Mouse (Mus musculus): ENCODE data around the gene Fndc8.
"Not testable (repeated sequence)": the region's sequence is repeated elsewhere in the genome, so short reads cannot be mapped to it uniquely, and the experiment has no call there.

Fndc8 gene

DNA sequence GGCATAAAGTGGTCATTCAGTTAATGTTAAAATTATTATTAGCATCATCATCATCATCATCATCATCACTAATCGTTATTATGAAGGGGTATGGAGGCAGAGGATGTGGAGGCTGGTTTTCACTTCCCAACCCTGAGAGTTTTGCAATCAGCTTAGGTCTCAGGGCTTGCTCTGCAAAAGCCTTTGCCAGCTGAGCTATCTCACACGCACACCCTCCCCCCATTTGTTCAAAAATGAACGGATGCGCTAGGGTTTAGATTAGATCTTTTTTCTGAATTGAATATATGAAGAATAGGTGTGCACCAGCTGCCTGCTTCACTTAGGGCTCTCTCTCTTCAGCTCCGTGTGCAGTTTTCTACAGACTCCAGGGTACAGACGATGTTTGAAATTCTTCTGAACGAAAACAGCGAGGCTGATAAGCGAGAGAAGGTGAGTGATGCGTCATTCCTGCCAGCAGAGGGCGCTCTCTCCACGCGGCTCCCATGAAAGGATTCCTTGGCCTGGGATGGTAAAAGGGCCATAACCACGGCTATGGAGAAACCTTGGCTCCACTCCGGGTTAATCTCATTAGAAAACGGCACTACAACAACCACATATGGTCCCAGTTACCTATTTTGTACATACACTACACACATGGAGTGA lies 22.9 kb downstream of the Fndc8 start:
- peak; percentile 29 to 78 for DNase-seq

DNA sequence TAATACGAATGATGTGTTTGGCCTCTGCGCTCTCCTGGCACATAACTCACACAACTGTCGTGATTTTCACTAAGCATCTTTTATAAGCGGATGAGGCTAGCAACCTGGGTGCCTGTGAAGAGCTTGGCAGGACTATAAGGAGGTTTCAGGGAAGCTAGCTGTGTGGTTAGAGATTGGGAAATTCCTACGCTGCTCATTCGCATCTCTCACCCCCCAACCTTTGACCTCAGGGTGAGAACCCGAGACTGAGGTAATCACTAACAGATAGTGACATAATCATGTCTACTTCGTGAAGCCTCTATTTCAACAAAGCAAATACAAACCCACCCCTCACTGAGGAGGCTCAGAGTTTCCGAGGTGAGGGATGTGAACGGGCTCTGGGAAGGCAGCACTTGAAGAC lies 28.8 kb downstream of the Fndc8 start:
- DNase-seq: no peak

- DNase-seq: no peak
Measured at GRCm38 (mm10) chr11:82921691-82922090, 29.8 kb downstream of the Fndc8 start.

DNA sequence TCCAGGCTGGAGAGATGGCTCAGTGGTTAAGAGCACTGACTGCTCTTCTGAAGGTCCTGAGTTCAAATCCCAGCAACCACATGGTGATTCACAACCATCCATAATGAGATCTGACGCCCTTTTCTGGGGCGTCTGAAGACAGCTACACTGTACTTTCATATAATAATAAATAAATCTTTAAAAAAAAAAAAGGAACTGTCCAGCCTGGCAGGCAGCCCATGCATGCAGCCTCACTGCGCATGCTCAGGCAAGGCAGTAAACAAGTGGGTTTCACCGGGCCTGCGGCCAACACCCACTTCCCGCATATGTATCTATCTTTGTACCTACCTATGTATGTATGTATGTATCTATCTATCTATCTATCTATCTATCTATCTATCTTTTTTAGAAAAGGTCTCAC lies 32.0 kb downstream of the Fndc8 start:
- not testable (repeated sequence) for DNase-seq

GRCm38 (mm10) chr11:82928897-82929632 lies 37.1 kb downstream of the Fndc8 start:
- DNase-seq: no peak

- no peak for DNase-seq
Measured at GRCm38 (mm10) chr11:82929633-82929950, 37.7 kb downstream of the Fndc8 start.

GRCm38 (mm10) chr11:82930391-82930955 lies 38.5 kb downstream of the Fndc8 start:
- not testable (repeated sequence) for DNase-seq

DNA sequence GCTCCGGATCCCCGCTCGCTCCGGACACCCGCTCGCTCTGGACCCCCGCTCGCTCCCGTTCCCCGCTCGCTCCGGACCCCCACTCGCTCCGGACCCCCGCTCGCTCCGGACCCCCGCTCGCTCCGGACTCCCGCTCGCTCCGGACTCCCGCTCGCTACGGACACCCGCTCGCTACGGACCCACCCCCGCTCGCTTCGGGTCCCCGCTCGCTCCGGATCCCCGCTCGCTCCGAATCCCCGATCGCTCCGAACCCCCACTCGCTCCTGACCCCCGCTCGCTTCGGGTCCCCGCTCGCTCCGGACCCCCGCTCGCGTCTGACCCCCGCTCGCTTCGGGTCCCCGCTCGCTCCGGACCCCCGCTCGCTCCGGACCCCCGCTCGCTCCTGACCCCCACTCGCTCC lies 39.2 kb downstream of the Fndc8 start:
- not testable (repeated sequence) for DNase-seq

GRCm38 (mm10) chr11:82931671-82932450 lies 39.9 kb downstream of the Fndc8 start:
- DNase-seq: not testable (repeated sequence)

DNA sequence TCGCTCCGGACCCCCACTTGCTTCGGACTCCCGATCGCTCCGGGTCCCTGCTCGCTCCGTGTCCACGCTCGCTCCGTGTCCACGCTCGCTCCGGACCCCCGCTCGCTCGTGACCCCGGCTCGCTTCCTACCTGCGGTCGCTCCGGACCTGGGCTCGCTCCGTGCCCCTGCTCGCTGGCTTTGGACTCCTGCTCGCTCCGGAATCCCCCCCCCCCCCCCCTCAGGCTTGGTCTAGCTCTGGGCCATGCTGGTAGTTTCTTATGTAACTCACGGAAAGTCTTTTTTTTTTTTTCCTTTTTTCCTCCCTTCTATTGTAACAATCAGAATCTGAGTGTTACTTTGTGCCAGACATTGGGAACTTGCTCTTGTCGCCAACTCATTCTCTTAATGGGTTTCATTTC lies 41.3 kb downstream of the Fndc8 start:
- no peak for DNase-seq

DNA sequence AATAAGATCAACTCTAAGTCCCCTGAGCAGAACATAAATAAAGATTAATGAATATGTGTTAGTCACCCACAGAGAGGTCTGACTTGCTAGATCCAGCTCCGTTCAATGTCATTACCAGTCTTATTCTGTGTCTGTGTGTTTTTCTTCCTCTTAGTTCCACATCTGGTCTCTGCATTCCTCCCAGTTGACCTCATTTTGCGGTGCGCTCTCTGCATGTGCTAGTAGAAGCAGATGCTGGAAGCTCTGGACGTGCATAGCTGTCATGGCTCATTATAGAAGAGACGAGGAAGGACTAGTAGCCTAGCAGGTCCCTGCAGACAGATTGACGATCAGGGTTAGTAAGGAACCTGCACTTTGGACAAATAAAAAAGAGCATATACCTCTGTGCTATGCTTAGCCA lies 51.4 kb downstream of the Fndc8 start:
- DNase-seq: no peak

DNA sequence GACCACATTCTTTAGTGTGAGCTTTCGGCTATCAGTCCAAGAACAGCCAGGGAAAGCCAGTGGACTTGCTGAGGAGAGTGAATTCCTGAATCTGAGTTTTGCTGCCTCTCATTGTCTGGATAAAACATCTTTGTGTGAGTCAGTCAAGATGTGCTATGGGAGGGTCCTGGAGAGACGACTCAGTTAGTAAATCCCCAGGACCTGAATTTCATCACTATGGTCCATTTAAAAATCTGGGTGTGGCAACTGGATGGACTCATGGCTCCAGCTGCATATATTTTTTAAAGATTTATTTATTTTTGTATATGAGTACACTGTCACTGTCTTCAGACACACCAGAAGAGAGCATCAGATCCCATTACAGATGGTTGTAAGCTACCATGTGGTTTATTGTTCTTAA lies 53.7 kb downstream of the Fndc8 start:
- no peak for DNase-seq

- DNase-seq: no peak
Measured at GRCm38 (mm10) chr11:82947457-82947856, 55.5 kb downstream of the Fndc8 start.

DNA sequence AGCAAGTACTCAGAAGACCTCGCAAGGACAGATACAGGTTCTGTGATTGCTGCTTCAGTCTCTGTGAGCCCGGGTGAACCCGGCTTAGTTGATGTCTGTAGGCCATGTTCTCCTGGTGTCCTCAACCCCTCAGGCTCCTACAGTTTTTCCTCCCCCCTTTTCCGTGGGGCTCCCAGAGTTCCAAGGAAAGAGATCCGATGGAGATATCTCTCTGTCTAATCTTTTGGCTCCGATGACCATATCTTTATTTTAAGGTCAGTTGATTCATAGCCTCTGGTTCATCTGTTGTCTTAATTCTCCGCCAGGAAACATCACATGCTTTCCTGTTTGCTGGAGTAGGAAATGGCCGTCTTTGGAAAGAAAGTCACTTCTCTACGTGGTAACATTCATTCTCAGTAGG lies 57.1 kb downstream of the Fndc8 start:
- DNase-seq: no peak
